In genomic region chr8:105856168-105856835, GRCm38 (mm10) we compare ENCODE assay signal across 8 mouse cellular contexts. TPM values are rescaled to one million over a fixed set of nuclear protein-coding genes. Genes with fewer than 3 reads are reported as not detected.
DNase-seq lines count a peak whose midpoint lies in the region; ATAC-seq and TF ChIP-seq lines count a peak whose summit lies in the region.

No protein-coding gene starts in this region.

- H3ac ChIP-seq in C2C12 (ENCODE audit: control insufficient read depth, insufficient read length, low read depth), result peak overlapping the region; percentile 71

- no peaks in the 10 kb centered on the region for H3K9me3 ChIP-seq in heart, embryonic 12.5 days (replicated peaks)
- H3K9me3 ChIP-seq in forebrain, embryonic 12.5 days, result no peaks in the 10 kb centered on the region
- H3K9me3 ChIP-seq in liver, embryonic 13.5 days (replicated peaks), result no peaks in the 10 kb centered on the region

- peaks cover 33% of the 10 kb centered on the region for H3K79me3 ChIP-seq in C2C12 (ENCODE audit: low read depth)

- WGBS in heart, embryonic 12.5 days, result 10% methylated on average over 15 of the region's 15 CpGs
- 26% methylated on average over 15 of the region's 15 CpGs for WGBS in forebrain, embryonic 12.5 days
- 12% methylated on average over 15 of the region's 15 CpGs for WGBS in liver, embryonic 13.5 days (ENCODE audit: insufficient replicate concordance)

- H3K36me3 ChIP-seq in heart, embryonic 12.5 days, result peaks cover 12% of the 10 kb centered on the region; the same call in 1 of the 2 replicates
- H3K36me3 ChIP-seq in C2C12 (ENCODE audit: control insufficient read depth, insufficient read depth), result peaks cover 8% of the 10 kb centered on the region
- peaks cover 6% of the 10 kb centered on the region; the same call in 1 of the 2 replicates for H3K36me3 ChIP-seq in forebrain, embryonic 12.5 days (replicated peaks)
- H3K36me3 ChIP-seq in liver, embryonic 13.5 days, result peaks cover 9% of the 10 kb centered on the region

- H3K4me3 ChIP-seq in heart, embryonic 12.5 days, result peak overlapping the region; percentile 84
- peak overlapping the region; percentile 75 for H3K4me3 ChIP-seq in C2C12 (ENCODE audit: insufficient read depth, poor library complexity, severe bottlenecking)
- H3K4me3 ChIP-seq in forebrain, embryonic 12.5 days (replicated peaks), result peak overlapping the region; percentile 80
- peak overlapping the region; percentile 99 for H3K4me3 ChIP-seq in liver, embryonic 13.5 days (replicated peaks)

- DNase-seq in heart, adult 11 months, result no peak
- DNase-seq in liver, embryonic 13.5 days, result no peak
- no peak for DNase-seq in layer of hippocampus, postnatal 36 days
- no peak for DNase-seq in spleen, adult 12 weeks (ENCODE audit: low spot score)
- no peak for DNase-seq in gastrocnemius, adult 8-10 months (ENCODE audit: low spot score in 2 of 2)

- H3K4me2 ChIP-seq in heart, embryonic 12.5 days, result peak overlapping the region; percentile 97
- H3K4me2 ChIP-seq in forebrain, embryonic 12.5 days, result peak overlapping the region; percentile 99
- H3K4me2 ChIP-seq in liver, embryonic 13.5 days, result peak overlapping the region; percentile 99

- no peak for TF ChIP-seq CTCF in C2C12 (IDR thresholded peaks at IDR 0.05; ENCODE audit: control insufficient read depth, insufficient read depth, insufficient read length)

- no peaks in the 10 kb centered on the region for H3K27me3 ChIP-seq in heart, embryonic 12.5 days (replicated peaks)
- H3K27me3 ChIP-seq in C2C12 (ENCODE audit: control insufficient read depth, insufficient read depth, insufficient read length), result no peaks in the 10 kb centered on the region
- H3K27me3 ChIP-seq in forebrain, embryonic 12.5 days, result no peaks in the 10 kb centered on the region
- H3K27me3 ChIP-seq in liver, embryonic 13.5 days, result no peaks in the 10 kb centered on the region

- H3K4me1 ChIP-seq in heart, embryonic 12.5 days (replicated peaks), result peaks cover 34% of the 10 kb centered on the region
- H3K4me1 ChIP-seq in forebrain, embryonic 12.5 days, result peaks cover 51% of the 10 kb centered on the region
- H3K4me1 ChIP-seq in liver, embryonic 13.5 days (replicated peaks), result peaks cover 65% of the 10 kb centered on the region

- ATAC-seq in heart, embryonic 12.5 days (ENCODE audit: insufficient number of reproducible peaks, low FRiP score), result no peak
- ATAC-seq in forebrain, embryonic 12.5 days (ENCODE audit: low FRiP score), result no peak
- ATAC-seq in liver, embryonic 13.5 days (ENCODE audit: low read depth), result no peak

- peaks cover 60% of the 10 kb centered on the region for H3K79me2 ChIP-seq in C2C12 (ENCODE audit: control insufficient read depth, insufficient read depth)

- peak overlapping the region; percentile 81; the same call in 1 of the 2 replicates for H3K27ac ChIP-seq in heart, embryonic 12.5 days (ENCODE audit: poor library complexity, severe bottlenecking)
- H3K27ac ChIP-seq in forebrain, embryonic 12.5 days, result peak overlapping the region; percentile 84; the same call in 1 of the 2 replicates
- peak overlapping the region; percentile 89 for H3K27ac ChIP-seq in liver, embryonic 13.5 days

- peak overlapping the region; percentile 92 for H3K9ac ChIP-seq in heart, embryonic 12.5 days
- peak overlapping the region; percentile 90 for H3K9ac ChIP-seq in forebrain, embryonic 12.5 days
- H3K9ac ChIP-seq in liver, embryonic 13.5 days, result peak overlapping the region; percentile 92

TF ChIP-seq in C2C12, 6 proteins besides CTCF, POLR2A, EP300 and RAD21:
- TF ChIP-seq MYOG (IDR thresholded peaks at IDR 0.05; ENCODE audit: control insufficient read depth, extremely low read depth, insufficient read length) (no peak), USF1 (IDR thresholded peaks at IDR 0.05; ENCODE audit: low read depth) (no peak), MYOD1 (IDR thresholded peaks at IDR 0.05; ENCODE audit: control insufficient read depth, insufficient read length, low read depth) (no peak), FOSL1 (IDR thresholded peaks at IDR 0.05; ENCODE audit: insufficient read depth, low read length, poor library complexity, severe bottlenecking) (no peak), MAX (IDR thresholded peaks at IDR 0.05) (no peak), CEBPB (IDR thresholded peaks at IDR 0.05; ENCODE audit: low read depth) (no peak)

RNA-seq across cellular contexts. Expression of gene Thap11, which starts 1.4 kb away (rescaled TPM):
- 53.8 and 59.3 TPM in 2 replicates for polyA plus RNA-seq in heart, embryonic 12.5 days (2016; fragmentation: Nextera tagmentation; extraction: Ambion mirVana)
- 48.2 TPM for polyA plus RNA-seq in C2C12 (2012; fragmentation: generic; extraction: Trizol)
- polyA plus RNA-seq in forebrain, embryonic 12.5 days (2016; fragmentation: Nextera tagmentation; extraction: Ambion mirVana), result 80.4 and 81.9 TPM in 2 replicates
- 38.2 and 40.7 TPM in 2 replicates for polyA plus RNA-seq in liver, embryonic 13.5 days (2015; fragmentation: Nextera tagmentation; extraction: Ambion mirVana)
- 10 to 100 TPM; 42.2 to 42.3 TPM for total RNA-seq in layer of hippocampus, postnatal 36 days (2021)
- total RNA-seq in gastrocnemius, adult 8-10 months (2022), result 10 to 100 TPM; 20.4 to 24.1 (median 22.0) TPM

RNA-seq across cellular contexts. Expression of gene Cenpt, which starts 3.2 kb away (rescaled TPM):
- 42.8 and 46.9 TPM in 2 replicates for polyA plus RNA-seq in heart, embryonic 12.5 days (2016; fragmentation: Nextera tagmentation; extraction: Ambion mirVana)
- 35.7 TPM for polyA plus RNA-seq in C2C12 (2012; fragmentation: generic; extraction: Trizol)
- polyA plus RNA-seq in forebrain, embryonic 12.5 days (2016; fragmentation: Nextera tagmentation; extraction: Ambion mirVana), result 67.1 and 70.7 TPM in 2 replicates
- polyA plus RNA-seq in liver, embryonic 13.5 days (2015; fragmentation: Nextera tagmentation; extraction: Ambion mirVana), result 21.5 and 22.3 TPM in 2 replicates
- 10 to 100 TPM; 14.2 to 15.2 TPM for total RNA-seq in layer of hippocampus, postnatal 36 days (2021)
- total RNA-seq in gastrocnemius, adult 8-10 months (2022), result 1 to 10 TPM in 1 of 4 experiments, under 1 TPM in 3; 0.31 to 1.4 (median 0.72) TPM

RNA-seq across cellular contexts. Expression of gene Nutf2, which starts 4.1 kb away (rescaled TPM):
- 201 and 224 TPM in 2 replicates for polyA plus RNA-seq in heart, embryonic 12.5 days (2016; fragmentation: Nextera tagmentation; extraction: Ambion mirVana)
- polyA plus RNA-seq in C2C12 (2012; fragmentation: generic; extraction: Trizol), result 258 TPM
- polyA plus RNA-seq in forebrain, embryonic 12.5 days (2016; fragmentation: Nextera tagmentation; extraction: Ambion mirVana), result 275 and 317 TPM in 2 replicates
- 152 and 192 TPM in 2 replicates for polyA plus RNA-seq in liver, embryonic 13.5 days (2015; fragmentation: Nextera tagmentation; extraction: Ambion mirVana)
- 10 to 100 TPM; 27.6 to 36.3 TPM for total RNA-seq in layer of hippocampus, postnatal 36 days (2021)
- total RNA-seq in gastrocnemius, adult 8-10 months (2022), result 10 to 100 TPM; 21.4 to 44.7 (median 25.5) TPM

RNA-seq across cellular contexts. Expression of gene Edc4, which starts 24.4 kb away (rescaled TPM):
- 42.2 and 43.9 TPM in 2 replicates for polyA plus RNA-seq in heart, embryonic 12.5 days (2016; fragmentation: Nextera tagmentation; extraction: Ambion mirVana)
- 31.3 TPM for polyA plus RNA-seq in C2C12 (2012; fragmentation: generic; extraction: Trizol)
- 67.4 and 72.2 TPM in 2 replicates for polyA plus RNA-seq in forebrain, embryonic 12.5 days (2016; fragmentation: Nextera tagmentation; extraction: Ambion mirVana)
- polyA plus RNA-seq in liver, embryonic 13.5 days (2015; fragmentation: Nextera tagmentation; extraction: Ambion mirVana), result 17.3 and 18.5 TPM in 2 replicates
- total RNA-seq in layer of hippocampus, postnatal 36 days (2021), result 10 to 100 TPM; 59.2 to 68.2 TPM
- 10 to 100 TPM; 18.8 to 21.9 (median 20.0) TPM for total RNA-seq in gastrocnemius, adult 8-10 months (2022)

RNA-seq across cellular contexts. Expression of gene Tsnaxip1, which starts 28.8 kb away (rescaled TPM):
- 0.14 and 0.15 TPM in 2 replicates for polyA plus RNA-seq in heart, embryonic 12.5 days (2016; fragmentation: Nextera tagmentation; extraction: Ambion mirVana)
- 0.09 TPM for polyA plus RNA-seq in C2C12 (2012; fragmentation: generic; extraction: Trizol)
- 0.12 and 0.51 TPM in 2 replicates for polyA plus RNA-seq in forebrain, embryonic 12.5 days (2016; fragmentation: Nextera tagmentation; extraction: Ambion mirVana)
- polyA plus RNA-seq in liver, embryonic 13.5 days (2015; fragmentation: Nextera tagmentation; extraction: Ambion mirVana), result 0.06 and 0.08 TPM in 2 replicates
- total RNA-seq in layer of hippocampus, postnatal 36 days (2021), result under 1 TPM in 1 of 2 experiments, not detected in 1; 0.22 TPM
- not detected for total RNA-seq in gastrocnemius, adult 8-10 months (2022)
